Mouse (Mus musculus): ENCODE data around the gene Cdkn2a. TPM values are rescaled to one million over a fixed set of nuclear protein-coding genes. Genes with fewer than 3 reads are reported as not detected.

Gene Cdkn2a
- total RNA-seq (2017): not detected in 2 replicates

DNA sequence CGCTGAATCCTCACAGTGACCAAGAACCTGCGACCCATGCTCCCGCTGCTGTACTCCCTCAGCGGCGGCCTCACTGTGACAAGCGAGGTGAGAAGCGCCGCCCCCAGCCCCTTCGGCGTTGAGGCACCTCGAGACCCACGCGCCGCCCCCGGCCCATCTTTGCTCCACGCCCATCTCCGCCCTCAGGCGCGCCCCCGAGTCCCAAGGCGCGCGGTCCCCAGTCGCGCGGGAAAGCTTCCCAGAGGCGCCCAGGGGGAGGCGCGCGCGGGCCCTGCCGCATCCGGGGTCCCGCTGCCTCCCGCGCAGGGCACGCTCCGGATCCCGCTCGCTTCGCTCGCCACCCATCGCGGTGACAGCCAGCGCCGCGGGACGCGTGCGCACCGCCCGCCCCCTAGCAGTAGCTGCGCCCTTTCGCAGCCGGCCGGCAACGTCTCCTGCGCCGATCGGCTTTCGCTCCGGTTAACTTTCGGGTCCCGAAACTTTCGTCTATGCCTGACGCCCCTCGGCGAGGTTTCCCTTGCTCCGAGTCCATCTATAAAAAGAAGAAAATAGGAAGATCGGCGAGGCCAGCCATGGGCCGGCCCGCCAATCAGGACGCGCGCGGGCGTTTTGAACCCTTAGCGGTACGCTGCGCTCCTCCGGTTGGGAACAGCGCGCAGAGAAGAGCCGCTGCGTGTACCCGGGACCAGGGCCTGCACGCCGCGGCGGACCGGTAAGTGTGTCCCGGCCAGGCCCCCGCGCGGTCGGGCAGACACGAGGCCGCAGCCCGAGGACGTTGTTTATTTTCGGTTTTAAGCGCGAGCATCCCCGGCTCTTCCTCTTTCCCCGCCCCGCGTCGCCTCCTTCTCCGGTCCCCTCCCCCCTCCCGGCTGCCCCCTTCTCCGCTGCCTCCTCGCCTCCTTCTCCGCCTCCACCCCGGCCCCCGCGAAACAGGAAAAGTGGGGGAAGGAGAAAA lies at the start of gene Cdkn2a:
Gene Cdkn2a (minus strand): TSS at position 168 of the 955 bp plus-strand sequence.
- peak; percentile 25 to 70 for ATAC-seq (replicated peaks in 1 of 2; ENCODE audit: insufficient read depth in 1 of 2, low FRiP score in 2 of 2, low TSS enrichment in 1 of 2, low read depth in 1 of 2, poor library complexity in 2 of 2, severe bottlenecking in 2 of 2)

DNA sequence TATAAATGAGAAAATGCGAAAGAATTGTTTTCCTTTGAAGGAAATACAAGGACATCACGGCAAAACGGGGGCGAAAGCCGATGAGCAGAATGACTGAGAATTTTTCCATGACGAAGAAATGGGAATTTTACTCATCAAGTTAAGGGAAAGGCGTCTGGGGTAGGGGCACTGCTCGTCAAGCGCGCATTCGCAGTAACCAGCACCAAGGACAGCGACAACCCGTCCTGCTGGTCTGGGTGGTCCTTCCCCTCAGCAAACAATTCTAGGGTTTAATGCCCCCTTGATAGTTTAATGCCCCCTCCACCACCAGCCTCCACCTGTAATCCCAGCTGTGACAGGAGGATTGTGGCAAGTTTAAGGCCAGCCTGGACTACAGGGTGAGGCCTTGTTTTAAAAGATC lies 19.0 kb upstream of the Cdkn2a start:
- no peak for ATAC-seq (replicated peaks in 1 of 2; ENCODE audit: insufficient read depth in 1 of 2, low FRiP score in 2 of 2, low TSS enrichment in 1 of 2, low read depth in 1 of 2, poor library complexity in 2 of 2, severe bottlenecking in 2 of 2)

DNA sequence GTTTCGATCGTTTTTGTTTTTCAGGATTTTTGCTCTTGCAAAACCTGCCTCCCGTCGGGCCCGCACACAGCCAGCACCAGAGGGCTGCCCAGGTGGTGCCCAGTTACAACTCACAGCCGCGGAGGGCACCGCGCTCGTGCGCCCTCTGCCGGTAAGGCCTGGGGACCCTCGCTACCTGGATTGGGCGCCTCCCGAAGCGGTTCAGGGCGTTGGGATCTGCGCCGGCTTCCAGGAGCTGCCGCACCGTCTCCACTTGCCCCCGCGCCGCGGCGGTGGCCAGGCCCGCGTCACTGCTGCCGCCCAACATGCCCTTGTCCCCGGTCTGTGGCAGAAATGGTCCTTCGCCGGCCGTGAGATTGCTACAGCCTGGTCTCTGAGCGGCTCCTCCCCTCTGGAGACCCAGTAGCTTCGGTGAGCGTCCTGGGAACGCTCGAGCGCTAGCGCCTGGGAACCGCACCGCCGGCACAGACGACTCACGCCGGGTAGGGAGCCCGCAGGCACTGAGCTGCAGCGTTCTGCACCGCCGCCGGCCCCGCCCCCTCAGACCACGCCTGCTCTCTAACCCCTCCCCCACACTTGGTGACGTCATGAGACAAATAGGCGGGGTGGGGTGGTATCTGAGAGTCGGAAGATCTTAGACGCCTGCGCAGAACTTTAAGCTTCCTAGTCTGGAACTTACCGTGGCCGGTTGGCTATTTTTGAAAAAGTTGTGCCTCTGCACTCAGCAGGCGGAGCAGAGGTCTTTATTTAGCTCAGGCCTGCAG lies 16.2 kb upstream of the Cdkn2a start, which contains the start of gene Cdkn2b:
Gene Cdkn2b (minus strand): TSS at position 549 of the 764 bp plus-strand sequence.
- peak; percentile 77 to 86 for ATAC-seq (replicated peaks in 1 of 2; ENCODE audit: insufficient read depth in 1 of 2, low FRiP score in 2 of 2, low TSS enrichment in 1 of 2, low read depth in 1 of 2, poor library complexity in 2 of 2, severe bottlenecking in 2 of 2)

DNA sequence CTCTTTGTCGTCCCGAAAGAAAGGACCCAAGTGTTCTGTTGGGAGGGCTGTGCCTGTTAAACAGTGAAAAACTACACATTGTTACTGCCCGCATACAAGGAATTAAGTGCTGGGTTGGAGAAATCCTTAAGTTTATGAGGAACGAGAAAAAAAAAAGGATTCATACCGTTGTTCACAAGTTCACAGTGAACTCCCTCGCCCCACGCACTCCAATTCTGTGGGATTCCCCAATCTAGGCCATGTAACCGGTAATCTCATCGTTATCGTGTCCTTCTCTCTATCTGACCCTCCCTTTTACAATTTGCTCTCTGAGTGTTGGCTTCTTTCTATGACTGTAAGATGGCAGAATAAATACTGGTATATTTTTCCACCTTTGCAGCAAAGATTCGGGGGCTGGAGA lies 15.5 kb upstream of the Cdkn2a start:
- ATAC-seq (replicated peaks in 1 of 2; ENCODE audit: insufficient read depth in 1 of 2, low FRiP score in 2 of 2, low TSS enrichment in 1 of 2, low read depth in 1 of 2, poor library complexity in 2 of 2, severe bottlenecking in 2 of 2): no peak

DNA sequence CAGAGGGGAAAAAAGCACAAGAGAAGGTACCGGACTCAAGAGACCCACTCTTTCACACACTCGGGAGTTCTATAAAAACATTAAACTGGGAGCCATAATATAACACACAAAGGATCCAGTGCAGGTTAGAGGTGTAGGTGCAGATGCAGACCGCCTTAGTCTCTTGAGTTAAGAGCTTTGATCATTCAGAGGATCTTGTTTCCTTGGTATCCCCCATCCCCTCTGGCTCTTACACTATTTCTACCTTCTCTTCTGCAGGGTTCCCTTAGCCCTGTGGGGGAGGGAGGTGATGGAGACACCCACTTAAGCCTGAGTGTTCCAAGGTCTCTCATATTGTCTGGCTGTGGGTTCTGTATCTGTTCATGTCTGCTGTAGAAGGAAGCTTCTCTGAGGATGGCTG lies 13.5 kb upstream of the Cdkn2a start:
- ATAC-seq (replicated peaks in 1 of 2; ENCODE audit: insufficient read depth in 1 of 2, low FRiP score in 2 of 2, low TSS enrichment in 1 of 2, low read depth in 1 of 2, poor library complexity in 2 of 2, severe bottlenecking in 2 of 2): no peak

DNA sequence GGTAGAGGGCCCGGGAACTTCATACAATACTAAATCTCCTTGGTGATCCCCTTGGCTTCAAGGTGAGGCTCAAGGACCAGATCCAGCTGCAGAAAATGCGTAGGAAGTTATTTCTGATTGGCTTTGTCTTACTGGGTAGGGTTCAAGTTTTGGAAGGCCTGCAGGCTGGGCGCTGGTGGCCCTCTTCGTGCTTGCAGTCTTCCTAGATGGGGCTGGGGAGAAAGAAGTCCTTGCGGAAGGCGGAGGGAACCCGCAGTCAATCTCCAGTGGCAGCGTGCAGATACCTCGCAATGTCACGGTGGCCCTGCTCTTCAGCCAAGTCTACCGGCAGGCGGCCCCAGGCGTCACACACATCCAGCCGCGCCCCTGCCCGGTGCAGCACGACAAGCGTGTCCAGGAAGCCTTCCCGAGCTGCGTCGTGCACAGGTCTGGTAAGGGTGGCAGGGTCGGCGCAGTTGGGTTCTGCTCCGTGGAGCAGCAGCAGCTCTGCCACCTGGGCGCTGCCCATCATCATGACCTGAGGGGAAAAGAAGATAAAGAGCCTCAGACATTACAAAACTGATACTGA lies 12.4 kb upstream of the Cdkn2a start:
- 0 out of 4 replicates have a peak, but pooled peaks of 1 of the 2 experiments have one; percentile 27 for ATAC-seq (replicated peaks in 1 of 2; ENCODE audit: insufficient read depth in 1 of 2, low FRiP score in 2 of 2, low TSS enrichment in 1 of 2, low read depth in 1 of 2, poor library complexity in 2 of 2, severe bottlenecking in 2 of 2)

DNA sequence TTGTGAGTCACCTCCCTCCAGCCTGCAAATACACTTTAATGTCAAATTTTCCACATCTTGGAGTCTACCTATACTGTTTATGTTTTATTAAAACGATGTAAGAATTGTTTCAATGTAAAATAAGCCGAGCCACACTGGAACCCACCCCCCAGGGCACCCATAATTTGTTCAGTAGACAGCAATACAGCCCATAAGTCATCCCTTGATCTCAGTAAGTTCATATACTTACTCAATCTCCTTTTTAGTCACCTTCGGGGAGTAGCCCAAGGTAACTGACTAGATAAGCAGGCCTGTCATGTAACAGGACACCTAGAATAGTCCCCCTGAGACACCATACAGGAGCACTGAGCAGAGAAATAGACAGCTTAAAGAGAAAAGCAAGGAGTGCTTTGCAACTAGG lies 11.2 kb upstream of the Cdkn2a start:
- no peak for ATAC-seq (replicated peaks in 1 of 2; ENCODE audit: insufficient read depth in 1 of 2, low FRiP score in 2 of 2, low TSS enrichment in 1 of 2, low read depth in 1 of 2, poor library complexity in 2 of 2, severe bottlenecking in 2 of 2)

DNA sequence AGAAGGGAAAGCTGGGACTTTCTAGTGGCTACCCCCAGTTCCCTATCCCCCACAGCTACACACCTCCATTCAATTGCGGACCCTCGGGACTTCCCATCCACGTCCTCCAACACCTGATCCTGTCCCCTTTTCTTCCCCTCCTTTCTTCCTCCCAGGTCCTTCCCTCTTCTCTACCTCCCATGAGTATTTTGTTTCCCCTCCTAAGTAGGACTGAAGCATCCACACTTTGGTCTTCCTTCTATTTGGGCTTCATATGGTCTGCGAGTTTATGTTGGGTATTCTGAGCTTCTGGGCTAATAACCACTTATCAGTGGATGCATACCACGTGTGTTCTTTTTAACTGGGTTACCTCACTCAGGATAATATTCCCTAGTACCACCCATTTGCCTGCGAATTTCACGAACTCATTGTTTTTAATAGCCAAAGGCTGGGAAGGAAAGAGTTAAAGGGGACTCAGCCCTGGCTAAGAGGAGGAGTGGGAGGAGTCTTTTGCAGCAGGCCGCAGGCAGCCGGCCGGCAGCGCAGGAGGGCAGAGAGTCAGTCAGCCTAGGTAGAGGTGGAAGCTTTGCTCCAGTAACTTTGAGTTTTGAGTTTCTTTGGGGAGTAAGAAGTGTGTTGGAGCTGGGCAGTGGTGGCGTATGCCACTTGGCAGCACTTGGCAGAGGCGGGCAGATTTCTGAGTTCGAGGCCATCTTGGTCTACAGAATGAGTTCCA lies 9.0 kb upstream of the Cdkn2a start:
- no peak for ATAC-seq (replicated peaks in 1 of 2; ENCODE audit: insufficient read depth in 1 of 2, low FRiP score in 2 of 2, low TSS enrichment in 1 of 2, low read depth in 1 of 2, poor library complexity in 2 of 2, severe bottlenecking in 2 of 2)

DNA sequence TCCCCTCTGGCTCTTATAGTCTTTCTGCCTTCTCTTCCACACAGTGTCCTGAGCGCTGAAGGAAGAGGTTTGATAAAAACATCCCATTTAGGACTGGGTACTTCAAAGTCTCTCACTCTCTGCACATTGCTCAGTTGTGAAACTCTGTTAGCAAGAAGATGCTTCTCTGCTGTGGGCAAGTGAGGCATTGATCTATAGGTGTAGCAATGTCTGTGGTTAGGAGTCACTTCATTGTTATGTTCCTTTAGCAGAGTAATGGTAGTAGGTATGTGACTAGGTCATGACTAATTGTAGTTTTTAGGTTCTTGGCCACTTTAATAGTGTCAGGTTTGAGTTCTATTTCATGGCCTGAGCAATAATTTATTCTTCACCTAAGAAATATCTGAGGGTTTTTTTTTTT lies 7.7 kb upstream of the Cdkn2a start:
- no peak for ATAC-seq (replicated peaks in 1 of 2; ENCODE audit: insufficient read depth in 1 of 2, low FRiP score in 2 of 2, low TSS enrichment in 1 of 2, low read depth in 1 of 2, poor library complexity in 2 of 2, severe bottlenecking in 2 of 2)

DNA sequence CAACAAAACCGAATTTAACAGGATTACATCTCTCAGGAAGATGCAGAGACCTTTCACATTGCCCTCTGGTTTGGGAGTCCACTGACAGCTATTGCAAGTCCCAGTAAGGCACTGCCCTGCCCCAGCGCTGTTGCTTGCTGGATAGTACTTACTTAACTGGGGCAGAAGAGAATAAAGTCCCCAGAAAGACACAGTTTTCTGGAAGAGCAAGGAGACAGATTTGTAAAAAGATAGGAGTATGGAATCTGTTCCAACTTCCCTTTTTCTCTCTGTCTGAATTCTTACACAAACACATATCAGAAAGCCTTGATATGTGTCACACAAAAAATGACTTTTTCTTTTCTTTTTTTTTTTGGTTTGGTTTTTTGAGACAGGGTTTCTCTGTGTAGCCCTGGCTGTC lies 5.3 kb upstream of the Cdkn2a start:
- no peak for ATAC-seq (replicated peaks in 1 of 2; ENCODE audit: insufficient read depth in 1 of 2, low FRiP score in 2 of 2, low TSS enrichment in 1 of 2, low read depth in 1 of 2, poor library complexity in 2 of 2, severe bottlenecking in 2 of 2)

DNA sequence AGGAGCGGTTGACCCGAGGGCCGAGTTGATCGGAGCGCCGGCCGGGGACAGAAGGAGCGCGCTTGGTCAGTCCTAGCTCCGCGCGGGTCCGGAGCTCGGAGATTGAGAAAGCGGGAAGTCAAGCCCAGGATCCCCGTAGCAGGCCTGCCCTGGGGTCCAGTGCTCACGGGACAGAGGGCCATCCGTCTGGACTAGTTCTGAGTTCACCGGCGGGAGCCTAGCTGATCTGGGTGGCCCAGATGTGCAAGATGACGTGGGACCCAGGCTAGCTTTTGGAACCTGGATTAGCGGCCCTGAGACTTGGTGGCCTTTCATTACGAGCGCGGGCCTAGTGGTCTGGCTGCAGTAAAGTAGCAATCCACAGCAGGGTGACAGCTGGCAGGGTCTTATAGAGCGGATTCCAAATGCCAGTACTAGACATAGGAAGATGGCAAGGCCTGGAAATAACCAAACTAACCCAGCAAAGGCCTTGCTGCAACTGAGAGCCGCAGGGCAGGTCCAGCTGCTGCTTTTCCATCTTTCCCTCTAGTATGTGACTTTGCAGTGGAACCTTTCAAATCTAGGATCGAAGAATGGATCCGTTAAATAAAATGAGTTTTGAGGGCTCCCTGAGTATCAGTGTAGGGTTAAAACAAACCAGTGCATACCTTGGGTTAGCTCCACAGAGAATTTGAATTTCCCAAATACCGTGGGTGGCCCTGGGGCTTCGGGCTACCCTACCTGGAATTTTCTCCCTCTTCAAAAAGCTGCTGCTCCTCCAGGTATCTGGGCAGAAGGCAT lies 1.2 kb upstream of the Cdkn2a start:
- ATAC-seq (replicated peaks in 1 of 2; ENCODE audit: insufficient read depth in 1 of 2, low FRiP score in 2 of 2, low TSS enrichment in 1 of 2, low read depth in 1 of 2, poor library complexity in 2 of 2, severe bottlenecking in 2 of 2): peak; percentile 16 to 20; a peak in 1 of 4 replicates

DNA sequence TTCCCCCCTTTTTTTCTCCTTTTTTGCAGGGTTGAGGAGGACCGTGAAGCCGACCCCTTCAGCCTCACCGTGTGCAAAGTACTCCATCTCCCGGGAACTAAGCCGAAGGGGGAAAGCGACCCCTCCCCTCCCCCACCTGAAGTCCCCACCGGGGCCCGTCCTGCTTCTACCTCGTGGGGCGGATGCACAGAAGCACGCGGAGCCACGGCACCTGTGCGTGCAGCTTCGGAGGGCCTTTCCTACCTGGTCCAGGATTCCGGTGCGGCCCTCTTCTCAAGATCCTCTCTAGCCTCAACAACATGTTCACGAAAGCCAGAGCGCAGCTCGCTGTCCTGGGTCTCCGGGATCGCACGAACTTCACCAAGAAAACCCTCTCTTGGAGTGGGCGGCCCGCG lies 365 bp downstream of the Cdkn2a start:
- no peak for ATAC-seq (replicated peaks in 1 of 2; ENCODE audit: insufficient read depth in 1 of 2, low FRiP score in 2 of 2, low TSS enrichment in 1 of 2, low read depth in 1 of 2, poor library complexity in 2 of 2, severe bottlenecking in 2 of 2)

DNA sequence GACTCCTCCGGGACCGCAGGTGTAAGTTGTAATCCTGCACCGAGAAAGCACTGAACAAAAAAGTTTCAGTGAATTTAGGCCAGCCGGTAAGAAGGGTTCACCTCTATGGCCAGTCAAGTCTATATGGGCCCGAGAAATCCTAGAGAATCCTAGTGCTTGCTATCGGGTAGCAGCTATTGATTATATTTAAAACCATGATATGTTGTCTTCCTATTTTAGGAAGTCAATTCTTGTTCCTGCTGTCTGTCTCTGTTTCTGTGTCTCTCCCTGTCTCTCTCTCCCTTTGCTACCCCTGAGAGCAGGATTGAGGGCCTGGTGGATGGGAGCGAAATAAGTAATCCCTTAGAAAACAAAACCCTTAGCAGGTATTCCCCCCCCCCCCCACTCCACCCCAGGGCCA lies 937 bp downstream of the Cdkn2a start:
- no peak for ATAC-seq (replicated peaks in 1 of 2; ENCODE audit: insufficient read depth in 1 of 2, low FRiP score in 2 of 2, low TSS enrichment in 1 of 2, low read depth in 1 of 2, poor library complexity in 2 of 2, severe bottlenecking in 2 of 2)

DNA sequence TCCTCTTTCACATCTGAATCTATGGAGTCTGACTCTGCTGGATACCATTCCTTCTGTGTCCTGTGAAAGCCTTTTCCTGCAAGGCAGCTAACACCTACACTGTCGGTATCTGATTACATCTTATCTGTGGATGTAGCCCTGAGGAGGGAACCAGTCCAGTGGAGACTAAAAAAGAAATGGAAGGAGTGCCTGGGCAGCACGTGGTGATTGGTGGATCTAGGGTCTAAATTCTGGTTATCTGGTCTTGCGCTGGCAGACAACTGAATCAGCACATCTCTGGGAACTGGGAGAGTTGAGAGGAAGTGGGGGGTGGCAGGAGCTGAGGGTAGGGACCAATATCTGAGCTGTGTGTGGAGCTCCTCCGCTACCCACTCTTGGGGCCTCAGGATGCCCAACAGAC lies 5.4 kb downstream of the Cdkn2a start:
- ATAC-seq (replicated peaks in 1 of 2; ENCODE audit: insufficient read depth in 1 of 2, low FRiP score in 2 of 2, low TSS enrichment in 1 of 2, low read depth in 1 of 2, poor library complexity in 2 of 2, severe bottlenecking in 2 of 2): no peak

DNA sequence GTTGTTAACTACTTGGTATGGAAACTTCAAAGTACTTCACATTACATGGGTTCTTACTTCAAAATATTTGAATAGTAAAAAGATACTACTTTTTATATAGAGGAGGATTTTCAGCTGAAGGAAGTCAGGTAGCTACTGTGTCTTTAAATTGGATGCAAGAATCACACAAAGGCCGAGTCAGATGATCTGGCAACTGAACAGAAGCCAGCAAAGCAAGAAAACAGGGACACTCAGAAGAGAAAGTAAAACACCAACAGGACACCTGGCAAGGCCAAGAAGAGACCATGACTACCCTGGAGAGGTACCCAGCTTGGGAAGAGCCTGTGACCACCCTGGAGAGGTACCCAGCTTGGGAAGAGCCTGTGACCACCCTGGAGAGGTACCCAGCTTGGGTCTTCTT lies 7.9 kb downstream of the Cdkn2a start:
- ATAC-seq (replicated peaks in 1 of 2; ENCODE audit: insufficient read depth in 1 of 2, low FRiP score in 2 of 2, low TSS enrichment in 1 of 2, low read depth in 1 of 2, poor library complexity in 2 of 2, severe bottlenecking in 2 of 2): no peak

DNA sequence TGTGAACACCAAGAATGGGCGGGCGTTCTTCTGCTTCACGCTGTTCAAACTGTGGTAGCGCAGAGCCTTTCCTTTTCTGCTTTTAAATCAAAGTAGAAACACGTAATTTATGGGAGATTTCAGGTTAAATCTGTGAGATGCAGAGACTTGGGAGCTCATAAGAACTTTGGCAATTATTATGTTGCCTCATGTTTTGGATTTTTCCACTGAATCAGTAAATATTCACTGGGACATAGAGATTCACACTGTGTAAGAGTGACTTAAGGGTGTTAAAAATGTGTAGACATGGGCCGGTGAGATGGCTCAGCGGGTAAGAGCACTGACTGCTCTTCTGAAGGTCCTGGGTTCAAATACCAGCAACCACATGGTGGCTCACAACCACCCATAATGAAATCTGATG lies 8.8 kb downstream of the Cdkn2a start:
- ATAC-seq (replicated peaks in 1 of 2; ENCODE audit: insufficient read depth in 1 of 2, low FRiP score in 2 of 2, low TSS enrichment in 1 of 2, low read depth in 1 of 2, poor library complexity in 2 of 2, severe bottlenecking in 2 of 2): no peak

DNA sequence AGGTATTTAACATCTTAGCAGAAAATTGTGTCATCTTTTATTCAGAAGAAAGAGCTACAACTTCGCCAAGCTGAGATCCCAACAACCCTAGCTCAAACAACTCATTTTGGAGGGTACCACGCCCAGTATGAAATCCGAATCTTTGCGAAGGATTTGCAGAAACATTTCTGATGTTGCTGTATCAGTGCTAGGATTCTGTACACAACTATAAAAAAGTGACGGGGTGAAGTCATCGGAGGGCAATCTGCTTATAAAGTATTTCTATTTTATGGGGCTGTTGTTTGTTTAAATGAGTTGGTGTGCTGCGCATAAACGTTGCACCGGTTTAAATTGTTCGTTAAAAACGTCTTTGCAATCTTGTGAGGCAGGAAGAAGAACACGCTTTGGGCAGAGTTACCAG lies 11.8 kb downstream of the Cdkn2a start:
- no peak for ATAC-seq (replicated peaks in 1 of 2; ENCODE audit: insufficient read depth in 1 of 2, low FRiP score in 2 of 2, low TSS enrichment in 1 of 2, low read depth in 1 of 2, poor library complexity in 2 of 2, severe bottlenecking in 2 of 2)
